Mouse (Mus musculus) lung, embryonic 14.5 days (tissue): ENCODE measurements around the gene Abi1. TPM values are rescaled to one million over a fixed set of nuclear protein-coding genes. Genes with fewer than 3 reads are reported as not detected.
"Not testable (repeated sequence)": the region's sequence is repeated elsewhere in the genome, so short reads cannot be mapped to it uniquely, and the experiment has no call there.

Source experiments
- ATAC-seq: fragments of 200-750 bp; cut with Nextera tagmentation; 2 replicates; pipeline ENCODE4 v1.8.0; 2017; ENCODE audit warnings: mild to moderate bottlenecking, moderate TSS enrichment, moderate library complexity; ENCODE audit not compliant: insufficient read depth
- DNase-seq: peaks from one replicate; pipeline ENCODE4 v3.0.0-alpha.2; 2015
- H3K27ac ChIP-seq: fragments of 300-500 bp; sonication (generic); 2 replicates; pipeline ENCODE4 v1.5.1; 2014; ENCODE audit warnings: low read depth, mild to moderate bottlenecking, moderate library complexity
- H3K27me3 ChIP-seq: fragments of 300-500 bp; sonication (generic); 2 replicates; pipeline ENCODE4 v1.6.1; 2014; ENCODE audit warnings: low read length, control low read depth; ENCODE audit not compliant: insufficient read depth
- H3K36me3 ChIP-seq: fragments of 300-500 bp; sonication (generic); 2 replicates; pipeline ENCODE4 v1.6.1; 2014; ENCODE audit warnings: control low read depth; ENCODE audit not compliant: insufficient read depth
- H3K4me1 ChIP-seq: fragments of 300-500 bp; sonication (generic); 2 replicates; pipeline ENCODE4 v1.6.1; 2014; ENCODE audit warnings: antibody characterized with exemption, control low read depth; ENCODE audit not compliant: insufficient read depth
- H3K4me2 ChIP-seq: fragments of 300-500 bp; sonication (generic); 2 replicates; pipeline ENCODE4 v1.6.1; 2014; ENCODE audit warnings: mild to moderate bottlenecking
- H3K4me3 ChIP-seq: fragments of 300-500 bp; sonication (generic); 2 replicates; pipeline ENCODE4 v1.5.1; 2014; ENCODE audit warnings: low read depth, low read length
- H3K9ac ChIP-seq: fragments of 300-500 bp; sonication (generic); 2 replicates; pipeline ENCODE4 v1.6.1; 2014
- H3K9me3 ChIP-seq: fragments of 300-500 bp; sonication (generic); 2 replicates; pipeline ENCODE4 v1.6.1; 2016; ENCODE audit warnings: low read depth, low read length, control low read depth
- CTCF ChIP-seq: IDR thresholded peaks from 2 replicates; pipeline ENCODE4 v1.5.1; 2016; ENCODE audit warnings: antibody characterized with exemption, low read depth
- WGBS: fragments of 180-500 bp; shearing (Covaris S2); extraction: QIAGEN DNeasy Blood & Tissue Kit; methylation state at CpG from one replicate; pipeline ENCODE4 v1.1.7; 2014; 5-methylcytosine and 5-hydroxymethylcytosine counted together
- polyA plus RNA-seq: library from polyadenylated mRNA; unstranded; fragments of >200 nt; fragmentation: Nextera tagmentation; extraction: Ambion mirVana; gene quantifications from 2 replicates; pipeline ENCODE4 v1.2.1, GENCODE M21; 2014

Gene Abi1
- polyA plus RNA-seq, 1 experiment from 2014 or later, result 46.5 TPM

GRCm38 (mm10) chr2:22949956-22950355 is 90.1 kb downstream of the Abi1 start:
- H3K27ac ChIP-seq, result no peak overlapping the region
- H3K9ac ChIP-seq, result no peak overlapping the region
- 44% methylated on average over 4 of the region's 4 CpGs for WGBS

GRCm38 (mm10) chr2:22933556-22933955 is 106.5 kb downstream of the Abi1 start:
- Histone ChIP-seq H3K9me3 (no peaks in the 10 kb centered on the region), H3K9ac (no peak overlapping the region), H3K27me3 (no peaks in the 10 kb centered on the region), H3K4me2 (no peak overlapping the region), H3K4me1 (no peaks in the 10 kb centered on the region), H3K4me3 (no peak overlapping the region), H3K36me3 (peaks cover 32% of the 10 kb centered on the region), H3K27ac (no peak overlapping the region)
- 87% methylated on average over 1 of the region's 1 CpGs for WGBS
- TF ChIP-seq CTCF, result no peak
- no peak for DNase-seq
- ATAC-seq, result no peak

More at GRCm38 (mm10) chr2:22949956-22950355, 90.1 kb downstream of the Abi1 start:
- TF ChIP-seq CTCF, result no peak
- DNase-seq (no peak), ATAC-seq (no peak)
- Histone ChIP-seq H3K27me3 (no peaks in the 10 kb centered on the region), H3K4me1 (no peaks in the 10 kb centered on the region), H3K9me3 (no peaks in the 10 kb centered on the region), H3K4me2 (no peak overlapping the region), H3K36me3 (peaks cover 15% of the 10 kb centered on the region), H3K4me3 (no peak overlapping the region)

GRCm38 (mm10) chr2:22928259-22928658 is 111.8 kb downstream of the Abi1 start:
- Histone ChIP-seq H3K9ac (no peak overlapping the region), H3K4me1 (no peaks in the 10 kb centered on the region), H3K27me3 (no peaks in the 10 kb centered on the region), H3K9me3 (no peaks in the 10 kb centered on the region), H3K36me3 (peaks cover 17% of the 10 kb centered on the region; the same call in 1 of the 2 replicates), H3K4me2 (no peak overlapping the region), H3K4me3 (no peak overlapping the region), H3K27ac (no peak overlapping the region)
- ATAC-seq (no peak), DNase-seq (no peak)
- TF ChIP-seq CTCF, result no peak
- WGBS, result 78% methylated on average over 2 of the region's 2 CpGs

- H3K27me3 ChIP-seq, H3K4me3 ChIP-seq, H3K4me1 ChIP-seq, H3K9ac ChIP-seq, DNase-seq, ATAC-seq, H3K9me3 ChIP-seq, H3K4me2 ChIP-seq, H3K27ac ChIP-seq: not testable (repeated sequence)
- WGBS, result 87% methylated on average over 2 of the region's 3 CpGs
- H3K36me3 ChIP-seq, result peaks cover 12% of the 10 kb centered on the region; the same call in 1 of the 2 replicates
These were observed 114.1 kb downstream of the Abi1 start for GRCm38 (mm10) chr2:22925911-22926310.

GRCm38 (mm10) chr2:22918651-22919050 is 121.4 kb downstream of the Abi1 start:
- Histone ChIP-seq H3K4me1 (no peaks in the 10 kb centered on the region), H3K4me3 (no peak overlapping the region), H3K9ac (no peak overlapping the region), H3K4me2 (no peak overlapping the region), H3K27ac (no peak overlapping the region), H3K9me3 (no peaks in the 10 kb centered on the region), H3K27me3 (no peaks in the 10 kb centered on the region), H3K36me3 (peaks cover 34% of the 10 kb centered on the region)
- WGBS, result 81% methylated on average over 2 of the region's 2 CpGs
- ATAC-seq (no peak), DNase-seq (no peak)
- no peak for TF ChIP-seq CTCF

GRCm38 (mm10) chr2:22914421-22914820 is 125.6 kb downstream of the Abi1 start:
- DNase-seq (no peak), ATAC-seq (no peak)
- Histone ChIP-seq H3K27me3 (no peaks in the 10 kb centered on the region), H3K4me1 (no peaks in the 10 kb centered on the region), H3K4me2 (no peak overlapping the region), H3K27ac (no peak overlapping the region), H3K36me3 (peaks cover 38% of the 10 kb centered on the region), H3K9me3 (no peaks in the 10 kb centered on the region), H3K4me3 (no peak overlapping the region), H3K9ac (no peak overlapping the region)
- WGBS, result 86% methylated on average over 3 of the region's 3 CpGs
- no peak for TF ChIP-seq CTCF

- Histone ChIP-seq H3K4me2 (no peak overlapping the region), H3K27ac (no peak overlapping the region), H3K27me3 (no peaks in the 10 kb centered on the region), H3K4me1 (no peaks in the 10 kb centered on the region), H3K4me3 (no peak overlapping the region), H3K9me3 (no peaks in the 10 kb centered on the region), H3K36me3 (peaks cover 55% of the 10 kb centered on the region), H3K9ac (no peak overlapping the region)
- WGBS, result 80% methylated on average over 3 of the region's 3 CpGs
- no peak for TF ChIP-seq CTCF
- DNase-seq (no peak), ATAC-seq (no peak)
These were observed 136.1 kb downstream of the Abi1 start for GRCm38 (mm10) chr2:22903947-22904346.
